Mouse (Mus musculus): ENCODE results near the gene Wdr20.
"Not testable (repeated sequence)": the region's sequence is repeated elsewhere in the genome, so short reads cannot be mapped to it uniquely, and the experiment has no call there.

Gene Wdr20

GRCm38 (mm10) chr12:110698080-110698479, 39.7 kb upstream of the Wdr20 start:
- Histone ChIP-seq H3K27me3 (ENCODE audit: insufficient read depth, low read length) (no peaks in the 10 kb centered on the region), H3K36me3 (ENCODE audit: insufficient read depth, low read length) (peaks cover 26% of the 10 kb centered on the region), H3K9me3 (ENCODE audit: low read length) (no peaks in the 10 kb centered on the region), H3K4me3 (replicated peaks; ENCODE audit: low read length) (peak overlapping the region; percentile 89), H3K4me1 (replicated peaks; ENCODE audit: low read depth, low read length) (peaks cover 60% of the 10 kb centered on the region)
- TF ChIP-seq NANOG (IDR thresholded peaks at IDR 0.05; ENCODE audit: borderline replicate concordance, low read length) (no peak), POU5F1 (IDR thresholded peaks at IDR 0.05; ENCODE audit: borderline replicate concordance, low read length) (no peak), CTCF (conservative IDR thresholded peaks at IDR 0.05; ENCODE audit: low read length) (no peak)

- Histone ChIP-seq H3K27me3 (ENCODE audit: insufficient read depth, low read length) (no peaks in the 10 kb centered on the region), H3K4me1 (replicated peaks; ENCODE audit: low read depth, low read length) (peaks cover 65% of the 10 kb centered on the region), H3K9me3 (ENCODE audit: low read length) (no peaks in the 10 kb centered on the region), H3K4me3 (replicated peaks; ENCODE audit: low read length) (peak overlapping the region; percentile 89), H3K36me3 (ENCODE audit: insufficient read depth, low read length) (peaks cover 21% of the 10 kb centered on the region)
- no peak for TF ChIP-seq NANOG (IDR thresholded peaks at IDR 0.05; ENCODE audit: borderline replicate concordance, low read length)
These were observed 39.1 kb upstream of the Wdr20 start for GRCm38 (mm10) chr12:110698523-110699170.

GRCm38 (mm10) chr12:110699171-110699547, 38.6 kb upstream of the Wdr20 start:
- Histone ChIP-seq H3K4me3 (replicated peaks; ENCODE audit: low read length) (peak overlapping the region; percentile 89), H3K36me3 (ENCODE audit: insufficient read depth, low read length) (peaks cover 15% of the 10 kb centered on the region), H3K9me3 (ENCODE audit: low read length) (no peaks in the 10 kb centered on the region), H3K4me1 (replicated peaks; ENCODE audit: low read depth, low read length) (peaks cover 70% of the 10 kb centered on the region), H3K27me3 (ENCODE audit: insufficient read depth, low read length) (no peaks in the 10 kb centered on the region)
- TF ChIP-seq CTCF (conservative IDR thresholded peaks at IDR 0.05; ENCODE audit: low read length) (no peak), NANOG (IDR thresholded peaks at IDR 0.05; ENCODE audit: borderline replicate concordance, low read length) (no peak), POU5F1 (IDR thresholded peaks at IDR 0.05; ENCODE audit: borderline replicate concordance, low read length) (no peak)

GRCm38 (mm10) chr12:110700730-110701129, 37.0 kb upstream of the Wdr20 start:
- H3K27me3 ChIP-seq (ENCODE audit: insufficient read depth, low read length) = no peaks in the 10 kb centered on the region
- TF ChIP-seq NANOG (IDR thresholded peaks at IDR 0.05; ENCODE audit: borderline replicate concordance, low read length) = no peak
- TF ChIP-seq CTCF (conservative IDR thresholded peaks at IDR 0.05; ENCODE audit: low read length) = no peak
- TF ChIP-seq POU5F1 (IDR thresholded peaks at IDR 0.05; ENCODE audit: borderline replicate concordance, low read length) = no peak
- peaks cover 84% of the 10 kb centered on the region for H3K4me1 ChIP-seq (replicated peaks; ENCODE audit: low read depth, low read length)
- H3K36me3 ChIP-seq (ENCODE audit: insufficient read depth, low read length) = no peaks in the 10 kb centered on the region
- no peaks in the 10 kb centered on the region for H3K9me3 ChIP-seq (ENCODE audit: low read length)
- H3K4me3 ChIP-seq (replicated peaks; ENCODE audit: low read length) = peak overlapping the region; percentile 74

- H3K4me1 ChIP-seq (replicated peaks; ENCODE audit: low read depth, low read length) = peaks cover 90% of the 10 kb centered on the region
- H3K4me3 ChIP-seq (replicated peaks; ENCODE audit: low read length) = peak overlapping the region; percentile 74
- not testable (repeated sequence) for H3K9me3 ChIP-seq (ENCODE audit: low read length); H3K36me3 ChIP-seq (ENCODE audit: insufficient read depth, low read length); H3K27me3 ChIP-seq (ENCODE audit: insufficient read depth, low read length)
These were observed 36.4 kb upstream of the Wdr20 start for GRCm38 (mm10) chr12:110701363-110701762.

GRCm38 (mm10) chr12:110702556-110702955, 35.2 kb upstream of the Wdr20 start, which contains the start of gene Hsp90aa1:
Hsp90aa1 (minus strand) TSS chr12:110702728.
- H3K36me3 ChIP-seq (ENCODE audit: insufficient read depth, low read length) = no peaks in the 10 kb centered on the region
- H3K27me3 ChIP-seq (ENCODE audit: insufficient read depth, low read length) = no peaks in the 10 kb centered on the region
- H3K4me3 ChIP-seq (replicated peaks; ENCODE audit: low read length) = peak within 1 kb of the TSS; percentile 74
- H3K4me1 ChIP-seq (replicated peaks; ENCODE audit: low read depth, low read length) = peaks cover 94% of the 10 kb centered on the region
- TF ChIP-seq NANOG (IDR thresholded peaks at IDR 0.05; ENCODE audit: borderline replicate concordance, low read length) = no peak
- TF ChIP-seq POU5F1 (IDR thresholded peaks at IDR 0.05; ENCODE audit: borderline replicate concordance, low read length) = 0 out of 2 replicates have a peak, but pooled peaks have one; percentile 14
- H3K9me3 ChIP-seq (ENCODE audit: low read length) = no peaks in the 10 kb centered on the region

GRCm38 (mm10) chr12:110703008-110703471, 34.7 kb upstream of the Wdr20 start:
- no peaks in the 10 kb centered on the region for H3K36me3 ChIP-seq (ENCODE audit: insufficient read depth, low read length)
- peak overlapping the region; percentile 74 for H3K4me3 ChIP-seq (replicated peaks; ENCODE audit: low read length)
- no peaks in the 10 kb centered on the region for H3K27me3 ChIP-seq (ENCODE audit: insufficient read depth, low read length)
- TF ChIP-seq POU5F1 (IDR thresholded peaks at IDR 0.05; ENCODE audit: borderline replicate concordance, low read length) (no peak), CTCF (conservative IDR thresholded peaks at IDR 0.05; ENCODE audit: low read length) (peak; percentile 93)
- no peaks in the 10 kb centered on the region for H3K9me3 ChIP-seq (ENCODE audit: low read length)
- H3K4me1 ChIP-seq (replicated peaks; ENCODE audit: low read depth, low read length) = peaks cover 94% of the 10 kb centered on the region

- H3K27me3 ChIP-seq (ENCODE audit: insufficient read depth, low read length) = no peaks in the 10 kb centered on the region
- H3K9me3 ChIP-seq (ENCODE audit: low read length) = no peaks in the 10 kb centered on the region
- peaks cover 94% of the 10 kb centered on the region for H3K4me1 ChIP-seq (replicated peaks; ENCODE audit: low read depth, low read length)
- TF ChIP-seq CTCF (conservative IDR thresholded peaks at IDR 0.05; ENCODE audit: low read length) = no peak
- peak overlapping the region; percentile 74 for H3K4me3 ChIP-seq (replicated peaks; ENCODE audit: low read length)
- H3K36me3 ChIP-seq (ENCODE audit: insufficient read depth, low read length) = no peaks in the 10 kb centered on the region
These were observed 34.1 kb upstream of the Wdr20 start for GRCm38 (mm10) chr12:110703682-110704081.

GRCm38 (mm10) chr12:110705419-110705818, 32.3 kb upstream of the Wdr20 start:
- not testable (repeated sequence) for H3K4me3 ChIP-seq (replicated peaks; ENCODE audit: low read length); H3K27me3 ChIP-seq (ENCODE audit: insufficient read depth, low read length); H3K36me3 ChIP-seq (ENCODE audit: insufficient read depth, low read length); H3K9me3 ChIP-seq (ENCODE audit: low read length)
- peaks cover 92% of the 10 kb centered on the region for H3K4me1 ChIP-seq (replicated peaks; ENCODE audit: low read depth, low read length)
